Mouse (Mus musculus): ENCODE measurements around the gene Pou2af1.

DNA sequence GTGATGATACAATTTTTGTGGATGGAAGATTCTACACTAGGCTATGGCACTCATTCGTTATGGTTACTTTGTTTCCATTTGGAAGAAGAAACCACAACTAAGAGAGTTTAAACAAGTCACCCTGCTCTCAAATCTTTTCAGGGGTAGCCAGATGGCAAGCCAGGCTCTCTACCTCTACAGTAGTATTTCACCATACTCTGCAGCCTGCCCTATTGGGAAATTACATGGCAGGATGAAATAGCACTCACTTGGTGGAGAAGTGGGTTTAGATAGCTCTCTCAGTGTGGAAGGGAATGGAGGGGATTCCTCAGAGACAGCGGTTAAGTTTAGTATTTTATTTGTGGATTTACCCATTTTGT, 4.6 kb upstream of the Pou2af1 start:
- TF ChIP-seq CTCF (IDR thresholded peaks at IDR 0.05; ENCODE audit: insufficient read depth, low read length) (no peak), POLR2A (IDR thresholded peaks at IDR 0.05; ENCODE audit: borderline replicate concordance, extremely low read depth, low read depth, low read length) (no peak)
